Mouse (Mus musculus) lung, embryonic 16.5 days (tissue): Measurements from ENCODE around the gene Zfp784. TPM values are rescaled to one million over a fixed set of nuclear protein-coding genes. Genes with fewer than 3 reads are reported as not detected.
"Not testable (repeated sequence)": the region's sequence is repeated elsewhere in the genome, so short reads cannot be mapped to it uniquely, and the experiment has no call there.

Experiments used
- ATAC-seq: fragments of 200-750 bp; cut with Nextera tagmentation; 2 replicates; pipeline ENCODE4 v1.8.0; 2017; ENCODE audit warnings: low read depth, mild to moderate bottlenecking, moderate library complexity
- H3K27ac ChIP-seq: fragments of 300-500 bp; sonication (generic); 2 replicates; pipeline ENCODE4 v1.5.1; 2014; ENCODE audit warnings: mild to moderate bottlenecking, control low read depth, low read length
- H3K27me3 ChIP-seq: fragments of 300-500 bp; sonication (generic); 2 replicates; pipeline ENCODE4 v1.6.1; 2014; ENCODE audit warnings: low read depth, low read length, mixed read lengths; ENCODE audit not compliant: control insufficient read depth, insufficient read depth
- H3K36me3 ChIP-seq: fragments of 300-500 bp; sonication (generic); 2 replicates; pipeline ENCODE4 v1.6.1; 2014; ENCODE audit warnings: low read length; ENCODE audit not compliant: control insufficient read depth, insufficient read depth
- H3K4me1 ChIP-seq: fragments of 300-500 bp; sonication (generic); replicated peaks from 2 replicates; pipeline ENCODE4 v1.6.1; 2014; ENCODE audit warnings: low read length, mixed read lengths; ENCODE audit not compliant: control insufficient read depth, insufficient read depth
- H3K4me2 ChIP-seq: fragments of 300-500 bp; sonication (generic); 2 replicates; pipeline ENCODE4 v1.6.1; 2014; ENCODE audit warnings: low read depth, low read length, control low read depth
- H3K4me3 ChIP-seq: fragments of 300-500 bp; sonication (generic); 2 replicates; pipeline ENCODE4 v1.5.1; 2014; ENCODE audit warnings: mild to moderate bottlenecking, low read length, control low read depth
- H3K9ac ChIP-seq: fragments of 300-500 bp; sonication (generic); 2 replicates; pipeline ENCODE4 v1.6.1; 2014; ENCODE audit warnings: low read length, control low read depth
- H3K9me3 ChIP-seq: fragments of 300-500 bp; sonication (generic); 2 replicates; pipeline ENCODE4 v1.6.1; 2016; ENCODE audit warnings: low read length; ENCODE audit not compliant: control insufficient read depth
- WGBS: fragments of 180-500 bp; shearing (Covaris S2); extraction: QIAGEN DNeasy Blood & Tissue Kit; methylation state at CpG from one replicate; pipeline ENCODE4 v1.1.7; 2014; 5-methylcytosine and 5-hydroxymethylcytosine counted together
- polyA plus RNA-seq: library from polyadenylated mRNA; unstranded; fragments of >200 nt; fragmentation: Nextera tagmentation; extraction: Ambion mirVana; gene quantifications from 2 replicates; pipeline ENCODE4 v1.2.1, GENCODE M21; 2015

Gene Zfp784
- polyA plus RNA-seq, 1 experiment from 2014 or later: 4.9 TPM

DNA sequence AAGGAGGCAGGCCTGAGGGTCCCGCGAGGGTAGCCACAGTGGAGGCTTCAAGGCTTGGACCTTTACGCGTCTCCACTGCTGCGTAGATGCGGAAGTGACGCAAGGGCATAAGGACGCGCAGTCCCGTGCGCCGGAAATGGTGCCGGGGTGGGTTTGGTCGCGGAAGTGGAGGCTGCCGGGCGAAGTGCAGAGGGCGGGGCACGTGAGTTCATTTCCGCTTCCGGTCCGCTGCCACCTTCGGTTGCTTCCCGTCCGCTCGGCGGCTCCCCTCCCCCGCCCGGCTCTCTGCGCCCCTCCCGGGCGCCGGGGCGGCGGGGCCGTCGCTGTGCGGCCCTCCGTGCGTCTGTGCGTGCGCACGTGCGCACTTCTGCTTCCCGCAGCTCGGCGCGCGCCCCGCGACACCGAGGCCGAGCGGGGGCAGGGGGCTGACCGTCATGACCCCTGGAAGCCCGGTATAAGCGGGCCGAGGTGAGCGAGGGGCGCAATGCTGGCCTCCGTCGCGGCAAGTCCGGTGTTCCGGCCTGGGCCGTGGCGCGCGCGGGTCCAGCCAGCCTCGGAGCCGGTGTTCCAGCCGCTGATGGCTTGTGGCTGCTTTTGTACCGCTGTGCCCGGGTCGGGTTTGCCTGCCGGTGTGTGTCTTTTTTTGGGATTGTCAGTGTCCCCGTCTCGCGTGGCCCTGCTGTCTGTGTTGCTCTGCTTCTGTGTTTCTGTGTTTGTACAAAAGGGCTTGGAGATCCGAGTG lies 41.9 kb upstream of the Zfp784 start, which contains the start of gene Epn1:
Gene Epn1, plus strand, starts transcription at position 226 of the 742 bp plus-strand sequence.
- peak within 1 kb of the TSS; percentile 94 for H3K27ac ChIP-seq
- peak within 1 kb of the TSS; percentile 97 for H3K4me3 ChIP-seq
- H3K4me2 ChIP-seq: peak within 1 kb of the TSS; percentile 84
- H3K9ac ChIP-seq: peak within 1 kb of the TSS; percentile 99
- ATAC-seq: peak; percentile 97
- under 1% methylated on average over 77 of the region's 81 CpGs for WGBS
- H3K27me3 ChIP-seq: no peaks in the 10 kb centered on the region
- peaks cover 31% of the 10 kb centered on the region for H3K36me3 ChIP-seq
- peaks cover 17% of the 10 kb centered on the region for H3K4me1 ChIP-seq
- no peaks in the 10 kb centered on the region for H3K9me3 ChIP-seq

DNA sequence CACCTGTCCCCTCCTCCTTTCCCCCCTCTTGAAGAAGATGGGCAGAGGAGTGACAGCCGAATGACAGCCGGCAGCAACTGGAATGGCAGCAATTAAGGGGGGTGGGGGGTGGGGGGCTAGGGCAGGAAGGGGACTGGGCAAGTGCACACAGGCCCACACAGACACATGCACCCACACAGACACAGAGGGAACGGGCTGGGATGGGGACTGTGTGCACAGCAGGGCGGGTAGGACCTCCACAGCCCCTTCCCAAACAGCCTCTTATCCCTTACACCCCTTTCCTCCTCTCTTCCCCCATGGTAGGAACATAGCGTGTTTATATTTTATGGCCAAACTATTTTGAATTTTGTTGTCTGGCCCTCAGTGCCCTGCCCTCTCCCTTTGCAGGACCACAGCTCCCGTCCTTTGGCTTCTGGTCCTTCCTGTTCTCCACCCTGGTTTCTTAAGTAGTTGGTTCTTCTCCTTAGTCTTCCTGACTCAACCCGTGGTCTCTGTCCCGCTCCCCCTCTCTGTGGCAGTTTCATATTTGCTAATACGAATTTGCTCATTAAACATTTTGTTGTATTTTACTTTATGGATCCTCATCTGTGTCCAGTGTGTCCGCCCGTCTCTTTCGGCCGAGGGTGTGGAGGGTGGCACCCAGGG lies 41.2 kb upstream of the Zfp784 start:
- Histone ChIP-seq H3K4me3 (peak overlapping the region; percentile 97), H3K36me3 (peaks cover 38% of the 10 kb centered on the region), H3K4me1 (peaks cover 17% of the 10 kb centered on the region), H3K4me2 (peak overlapping the region; percentile 84), H3K27ac (peak overlapping the region; percentile 94), H3K9ac (peak overlapping the region; percentile 99)
- 29% methylated on average over 9 of the region's 13 CpGs for WGBS
- peak; percentile 29 for ATAC-seq
- H3K9me3 ChIP-seq, H3K27me3 ChIP-seq: not testable (repeated sequence)

DNA sequence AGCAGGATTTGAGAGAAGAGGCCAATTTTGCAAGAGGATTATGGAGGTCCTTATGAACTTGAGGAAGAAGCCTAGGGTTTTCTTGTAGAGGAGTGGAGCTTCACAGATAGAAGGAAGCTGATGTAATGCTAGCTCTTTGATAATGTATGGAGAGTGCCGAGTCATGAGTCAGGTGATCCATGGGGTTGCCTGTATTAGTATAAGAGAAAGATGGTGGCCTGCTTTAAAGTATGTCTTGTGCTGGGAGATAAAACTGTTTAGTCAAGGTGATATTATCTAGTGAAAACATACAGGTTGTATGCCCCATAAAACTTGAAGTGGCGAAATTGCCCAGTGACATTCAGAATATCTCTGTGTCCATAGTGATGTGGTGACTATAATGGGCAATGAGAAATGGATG lies 38.7 kb upstream of the Zfp784 start:
- ATAC-seq: no peak
- H3K27ac ChIP-seq: no peak overlapping the region
- H3K9me3 ChIP-seq: no peaks in the 10 kb centered on the region
- no peak overlapping the region for H3K9ac ChIP-seq
- peaks cover 10% of the 10 kb centered on the region for H3K4me1 ChIP-seq
- no peak overlapping the region for H3K4me2 ChIP-seq
- no peaks in the 10 kb centered on the region for H3K27me3 ChIP-seq
- H3K4me3 ChIP-seq: no peak overlapping the region
- peaks cover 41% of the 10 kb centered on the region for H3K36me3 ChIP-seq
- WGBS: 75% methylated on average over 2 of the region's 2 CpGs

DNA sequence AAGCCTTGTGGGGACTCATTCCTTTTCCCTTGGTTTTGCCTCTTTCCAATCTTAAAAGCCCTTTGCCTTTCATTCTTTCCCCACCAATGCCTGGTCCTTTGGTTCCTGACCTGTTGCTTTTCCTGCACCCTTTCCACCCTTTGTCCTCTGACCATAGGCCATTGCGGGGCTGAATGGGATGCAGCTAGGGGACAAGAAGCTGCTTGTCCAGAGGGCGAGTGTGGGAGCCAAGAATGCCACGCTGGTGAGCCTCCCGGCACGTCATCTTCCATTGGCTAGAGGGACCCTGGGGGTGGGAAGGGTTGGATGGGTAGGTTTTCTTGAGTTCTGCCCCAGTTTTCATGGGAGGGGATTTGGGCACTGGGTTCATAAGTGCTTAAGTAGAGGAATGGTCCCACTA lies 36.7 kb upstream of the Zfp784 start:
- Histone ChIP-seq H3K27me3 (no peaks in the 10 kb centered on the region), H3K27ac (no peak overlapping the region), H3K9ac (no peak overlapping the region), H3K4me1 (no peaks in the 10 kb centered on the region), H3K36me3 (peaks cover 60% of the 10 kb centered on the region), H3K9me3 (no peaks in the 10 kb centered on the region), H3K4me3 (no peak overlapping the region), H3K4me2 (no peak overlapping the region)
- 98% methylated on average over 5 of the region's 5 CpGs for WGBS
- ATAC-seq: no peak

DNA sequence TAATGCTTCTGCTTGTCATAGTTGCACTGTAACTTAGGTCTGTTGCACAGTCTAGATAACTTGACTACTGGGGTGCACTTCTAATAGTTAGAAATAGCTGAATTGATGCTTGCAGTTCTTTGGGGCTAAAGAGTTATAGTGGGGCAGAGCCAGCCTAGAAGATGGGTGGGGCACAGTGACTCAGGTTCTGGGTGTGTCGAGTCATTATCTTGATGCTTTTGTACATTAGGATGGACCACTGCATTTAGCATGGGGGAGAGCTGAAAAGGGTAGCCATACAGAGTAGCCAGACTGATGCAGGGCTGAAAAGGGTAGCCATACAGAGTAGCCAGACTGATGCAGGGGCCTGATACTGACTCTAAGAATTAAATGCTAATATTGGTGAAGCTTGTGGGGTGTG lies 35.3 kb upstream of the Zfp784 start:
- Histone ChIP-seq H3K4me1 (no peaks in the 10 kb centered on the region), H3K36me3 (peaks cover 70% of the 10 kb centered on the region), H3K27ac (no peak overlapping the region), H3K4me3 (no peak overlapping the region), H3K4me2 (no peak overlapping the region), H3K9ac (no peak overlapping the region), H3K9me3 (no peaks in the 10 kb centered on the region), H3K27me3 (no peaks in the 10 kb centered on the region)
- WGBS: 83% methylated on average over 1 of the region's 1 CpGs
- ATAC-seq: no peak

DNA sequence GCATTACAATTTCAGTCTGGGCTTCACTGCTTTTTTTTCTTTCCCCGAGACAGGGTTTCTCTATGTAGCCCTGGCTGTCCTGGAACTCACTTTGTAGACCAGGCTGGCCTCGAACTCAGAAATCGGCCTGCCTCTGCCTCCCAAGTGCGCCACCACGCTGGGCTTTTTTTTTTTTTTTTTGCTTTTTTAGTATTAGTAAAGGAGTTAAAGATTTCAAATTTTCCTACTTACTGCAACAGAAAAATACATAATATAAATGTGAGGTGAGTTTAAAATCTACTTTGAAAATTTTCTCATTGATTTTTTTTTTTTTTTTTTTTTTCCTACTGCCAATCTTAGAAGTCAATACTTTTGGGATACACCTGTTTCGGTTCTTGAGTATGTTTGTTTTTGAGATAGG lies 26.6 kb upstream of the Zfp784 start:
- Histone ChIP-seq H3K4me2 (no peak overlapping the region), H3K9ac (no peak overlapping the region), H3K27me3 (no peaks in the 10 kb centered on the region), H3K27ac (no peak overlapping the region), H3K4me1 (peaks cover 22% of the 10 kb centered on the region), H3K36me3 (peaks cover 25% of the 10 kb centered on the region), H3K4me3 (no peak overlapping the region), H3K9me3 (no peaks in the 10 kb centered on the region)
- ATAC-seq: no peak
- 86% methylated on average over 6 of the region's 6 CpGs for WGBS

DNA sequence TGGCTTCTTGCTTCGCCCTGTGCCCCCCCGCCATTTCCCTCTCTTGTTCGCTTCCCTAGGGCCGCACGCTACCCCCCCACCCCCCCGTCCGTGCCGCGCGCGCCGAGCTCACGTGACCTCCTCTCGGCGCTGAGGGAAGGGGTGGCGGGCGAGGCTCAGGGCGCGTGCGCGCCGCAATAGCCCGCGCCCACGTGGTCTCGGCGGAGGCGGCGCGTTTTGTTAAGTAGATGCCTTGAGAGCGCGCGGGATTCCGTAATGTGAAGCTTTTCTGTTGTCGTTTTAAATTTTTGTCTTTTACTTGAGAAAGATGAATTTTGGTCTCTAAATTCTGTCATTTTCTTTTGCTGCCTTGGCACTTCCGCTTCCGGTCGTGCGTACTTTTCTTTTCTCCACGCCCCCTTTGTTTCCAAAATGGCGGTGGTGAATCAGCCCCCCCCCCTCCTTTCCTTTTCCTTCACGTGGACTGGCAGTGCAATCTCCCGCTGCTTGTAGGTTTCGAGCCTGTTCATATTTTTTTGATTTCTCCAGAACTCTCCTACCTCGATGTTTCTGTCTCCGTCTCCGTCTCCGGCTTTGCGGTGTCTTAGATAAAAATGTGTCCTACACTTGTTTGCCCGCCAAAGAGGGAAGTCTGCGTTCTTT lies 24.2 kb upstream of the Zfp784 start:
- Histone ChIP-seq H3K36me3 (peaks cover 7% of the 10 kb centered on the region; the same call in 1 of the 2 replicates), H3K4me1 (peaks cover 24% of the 10 kb centered on the region), H3K9ac (peak overlapping the region; percentile 96), H3K27ac (peak overlapping the region; percentile 100), H3K27me3 (peaks cover 12% of the 10 kb centered on the region), H3K9me3 (no peaks in the 10 kb centered on the region), H3K4me3 (peak overlapping the region; percentile 85), H3K4me2 (peak overlapping the region; percentile 74)
- WGBS: under 1% methylated on average over 46 of the region's 51 CpGs
- ATAC-seq: peak; percentile 54

DNA sequence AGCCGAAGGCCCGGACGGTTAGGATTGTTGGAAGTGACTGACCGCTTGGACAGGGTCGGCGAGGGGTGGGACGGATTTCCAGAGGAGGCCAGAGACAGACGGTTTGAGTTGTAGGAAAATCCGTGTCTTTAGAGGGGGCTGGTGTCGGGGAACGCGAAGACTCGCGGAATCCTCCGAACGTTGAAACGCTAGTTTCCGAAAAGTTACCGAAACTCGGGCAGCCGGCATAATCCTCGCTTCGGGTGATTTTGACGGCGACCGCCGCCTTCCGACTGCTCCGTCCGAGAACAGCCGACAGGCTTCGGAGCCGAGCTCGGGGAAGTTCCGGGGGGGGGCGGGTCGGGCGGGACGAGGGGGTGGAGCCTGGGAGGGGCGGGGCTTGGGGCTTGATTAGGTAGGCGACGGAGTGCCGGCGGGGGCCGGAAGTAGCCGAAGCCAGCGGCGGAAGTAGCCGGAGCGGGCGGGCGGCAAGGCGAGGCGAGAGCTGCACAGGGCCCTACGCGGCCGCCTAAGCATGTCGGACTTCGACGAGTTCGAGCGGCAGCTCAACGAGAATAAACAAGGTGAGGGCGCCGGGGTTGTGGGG lies 23.6 kb upstream of the Zfp784 start, which contains the start of gene U2af2:
Gene U2af2, plus strand, starts transcription at position 370 of the 586 bp plus-strand sequence.
- Histone ChIP-seq H3K4me2 (peak within 1 kb of the TSS; percentile 92), H3K27ac (peak within 1 kb of the TSS; percentile 100), H3K9me3 (no peaks in the 10 kb centered on the region), H3K4me1 (peaks cover 26% of the 10 kb centered on the region), H3K9ac (peak within 1 kb of the TSS; percentile 96), H3K4me3 (peak within 1 kb of the TSS; percentile 85), H3K27me3 (peaks cover 18% of the 10 kb centered on the region), H3K36me3 (0 out of 2 replicates have a peak, but pooled peaks cover 3% of the 10 kb centered on the region)
- peak; percentile 82 for ATAC-seq
- WGBS: under 1% methylated on average over 60 of the region's 65 CpGs
